Mouse (Mus musculus): ENCODE results near the gene Syne2. TPM values are rescaled to one million over a fixed set of nuclear protein-coding genes. Genes with fewer than 3 reads are reported as not detected.
"Not testable (repeated sequence)": the region's sequence is repeated elsewhere in the genome, so short reads cannot be mapped to it uniquely, and the experiment has no call there.

Syne2 gene
- polyA plus RNA-seq (2016; fragmentation: Nextera tagmentation; extraction: Ambion mirVana), result 95.5 and 108 TPM in 2 replicates

DNA sequence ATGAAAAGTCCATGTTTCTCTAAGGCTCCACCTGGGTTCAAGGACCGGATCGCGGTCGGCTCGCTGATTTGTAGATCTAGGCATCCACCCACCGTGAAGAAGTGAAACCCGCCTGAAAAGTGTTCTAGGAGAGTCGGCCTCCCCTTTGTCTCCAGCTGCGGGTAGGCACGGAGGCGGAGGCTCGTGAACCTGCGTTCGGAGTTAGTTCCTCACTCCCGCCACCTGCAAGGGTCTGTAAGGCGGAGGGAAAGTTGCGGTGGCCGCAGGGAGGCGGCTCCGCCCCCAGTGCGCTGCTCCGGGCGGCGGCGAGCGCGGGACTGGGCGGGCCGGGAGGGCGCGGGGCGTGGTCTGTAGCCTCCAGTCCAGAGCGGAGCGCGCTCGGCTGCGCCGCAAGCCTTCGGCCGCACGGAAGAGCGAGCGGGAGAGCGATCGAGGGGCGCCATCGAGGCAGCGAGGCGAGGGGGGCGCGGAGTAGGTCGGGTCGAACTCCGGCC lies at the start of gene Syne2:
Gene Syne2, plus strand, starts transcription at position 176 of the 494 bp plus-strand sequence.
- Histone ChIP-seq H3K4me3 (peak within 1 kb of the TSS; percentile 96), H3K27me3 (ENCODE audit: poor library complexity, severe bottlenecking) (peaks cover 22% of the 10 kb centered on the region), H3K9me3 (no peaks in the 10 kb centered on the region), H3K4me1 (peaks cover 57% of the 10 kb centered on the region), H3K27ac (peak within 1 kb of the TSS; percentile 99), H3K36me3 (replicated peaks) (0 out of 2 replicates have a peak, but pooled peaks cover 7% of the 10 kb centered on the region)
- under 1% methylated on average over 53 of the region's 54 CpGs for WGBS
- DNase-seq (ENCODE audit: extremely low spot score, low spot score), result peak; percentile 86

DNA sequence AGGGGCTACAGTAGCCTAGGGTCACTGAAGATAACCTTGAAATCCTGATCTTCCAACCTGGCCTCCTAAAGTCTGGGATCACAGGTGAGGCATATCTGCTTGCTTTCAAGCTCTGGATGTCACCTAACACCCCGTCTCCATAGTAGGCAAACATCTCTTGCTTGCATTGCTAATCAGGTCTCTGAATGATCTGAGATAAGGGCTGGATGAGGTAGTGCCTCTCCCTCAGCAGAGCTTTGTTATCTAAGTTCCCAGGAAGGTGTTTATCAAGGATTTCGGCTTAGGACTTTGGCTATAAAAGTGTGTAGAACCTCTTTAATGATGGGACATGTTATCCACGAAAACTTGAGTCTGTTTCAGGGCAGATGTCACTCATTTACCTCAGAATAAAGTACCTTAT lies 46.5 kb upstream of the Syne2 start:
- no peak overlapping the region for H3K4me3 ChIP-seq
- H3K27me3 ChIP-seq (ENCODE audit: poor library complexity, severe bottlenecking), result no peaks in the 10 kb centered on the region
- H3K4me1 ChIP-seq, result peaks cover 8% of the 10 kb centered on the region
- DNase-seq (ENCODE audit: extremely low spot score, low spot score), result no peak
- H3K27ac ChIP-seq, result no peak overlapping the region
- H3K9me3 ChIP-seq, result no peaks in the 10 kb centered on the region; the same call in 1 of the 2 replicates
- H3K36me3 ChIP-seq (replicated peaks), result no peaks in the 10 kb centered on the region
- WGBS, result 75% methylated on average over 3 of the region's 3 CpGs

DNA sequence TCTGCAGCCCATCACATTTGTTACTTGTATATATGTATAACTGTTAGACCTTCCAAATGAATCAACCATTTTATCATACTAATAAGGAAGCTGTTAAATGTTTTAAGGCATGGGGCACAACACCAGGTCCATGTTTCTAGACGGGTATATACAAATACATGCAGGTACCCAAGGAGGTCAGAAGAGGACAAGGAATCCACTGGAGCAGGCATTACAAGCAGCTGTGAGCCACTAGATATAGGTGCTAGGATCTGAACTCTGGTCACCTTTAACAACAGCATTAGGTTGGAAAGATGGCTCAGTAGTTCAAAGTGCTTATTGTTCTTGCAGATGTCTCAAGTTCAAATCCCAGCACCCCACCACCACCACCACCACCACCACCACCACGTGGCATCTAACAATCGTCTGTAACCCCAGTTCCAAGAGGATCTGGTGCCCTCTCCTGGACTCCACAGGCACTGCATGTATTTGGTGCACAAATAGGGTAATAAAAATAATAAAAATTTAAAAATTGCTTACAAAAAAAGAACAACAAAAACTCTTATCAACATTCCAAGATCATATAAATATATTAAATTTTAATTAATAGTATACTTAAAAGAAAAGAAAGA lies 45.4 kb upstream of the Syne2 start:
- no peak overlapping the region for H3K27ac ChIP-seq
- no peaks in the 10 kb centered on the region for H3K4me1 ChIP-seq
- peak; percentile 46 for DNase-seq (ENCODE audit: extremely low spot score, low spot score)
- no peaks in the 10 kb centered on the region for H3K36me3 ChIP-seq (replicated peaks)
- WGBS, result 30% methylated on average over 3 of the region's 3 CpGs
- H3K9me3 ChIP-seq, result no peaks in the 10 kb centered on the region; the same call in 1 of the 2 replicates
- no peaks in the 10 kb centered on the region for H3K27me3 ChIP-seq (ENCODE audit: poor library complexity, severe bottlenecking)
- no peak overlapping the region for H3K4me3 ChIP-seq

DNA sequence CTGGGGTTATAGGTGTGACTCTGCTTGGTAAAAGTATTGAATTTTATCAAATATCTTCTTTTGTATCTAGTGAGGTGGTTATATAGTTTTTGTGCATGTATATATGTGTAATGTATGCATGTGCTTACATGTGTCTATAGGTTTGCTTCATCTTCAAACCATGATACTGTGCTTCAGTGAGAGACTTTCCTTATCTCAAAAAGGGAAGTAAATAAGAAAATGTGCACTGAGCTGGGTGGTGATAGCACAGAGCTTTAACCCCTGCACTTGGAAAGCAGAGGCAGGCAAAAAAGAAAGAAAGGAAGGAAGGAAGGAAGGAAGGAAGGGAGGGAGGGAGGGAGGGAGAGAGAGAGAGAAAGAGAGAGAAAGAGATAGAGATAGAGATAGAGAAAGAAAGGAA lies 36.5 kb upstream of the Syne2 start:
- peaks cover 6% of the 10 kb centered on the region for H3K4me1 ChIP-seq
- no peak for DNase-seq (ENCODE audit: extremely low spot score, low spot score)
- H3K27ac ChIP-seq, result no peak overlapping the region
- H3K36me3 ChIP-seq (replicated peaks), result no peaks in the 10 kb centered on the region
- H3K9me3 ChIP-seq, result no peaks in the 10 kb centered on the region; the same call in 1 of the 2 replicates
- H3K27me3 ChIP-seq (ENCODE audit: poor library complexity, severe bottlenecking), result no peaks in the 10 kb centered on the region
- H3K4me3 ChIP-seq, result no peak overlapping the region

DNA sequence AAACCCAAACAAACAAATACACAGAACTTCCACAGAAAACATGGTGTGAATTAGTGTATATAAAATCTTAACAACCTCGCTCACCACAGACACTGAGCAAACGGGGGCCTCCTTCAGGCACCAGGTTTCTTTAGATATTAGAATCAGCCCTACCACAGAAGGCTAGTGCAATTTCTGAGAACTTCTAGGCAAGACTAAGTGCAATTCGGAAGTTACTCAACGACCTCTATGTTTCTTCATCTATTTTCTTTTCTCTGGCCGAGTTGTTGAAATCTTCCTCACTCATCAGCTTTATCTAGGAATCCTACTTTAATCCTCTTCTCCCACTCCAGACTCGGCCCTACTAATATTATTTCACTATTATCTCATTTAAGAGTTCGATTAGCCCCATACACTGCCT lies 35.9 kb upstream of the Syne2 start:
- DNase-seq (ENCODE audit: extremely low spot score, low spot score), result no peak
- no peak overlapping the region for H3K27ac ChIP-seq
- WGBS, result 91% methylated on average over 7 of the region's 7 CpGs
- no peaks in the 10 kb centered on the region for H3K36me3 ChIP-seq (replicated peaks)
- H3K4me1 ChIP-seq, result peaks cover 6% of the 10 kb centered on the region
- no peaks in the 10 kb centered on the region for H3K27me3 ChIP-seq (ENCODE audit: poor library complexity, severe bottlenecking)
- H3K9me3 ChIP-seq, result no peaks in the 10 kb centered on the region; the same call in 1 of the 2 replicates
- H3K4me3 ChIP-seq, result no peak overlapping the region

DNA sequence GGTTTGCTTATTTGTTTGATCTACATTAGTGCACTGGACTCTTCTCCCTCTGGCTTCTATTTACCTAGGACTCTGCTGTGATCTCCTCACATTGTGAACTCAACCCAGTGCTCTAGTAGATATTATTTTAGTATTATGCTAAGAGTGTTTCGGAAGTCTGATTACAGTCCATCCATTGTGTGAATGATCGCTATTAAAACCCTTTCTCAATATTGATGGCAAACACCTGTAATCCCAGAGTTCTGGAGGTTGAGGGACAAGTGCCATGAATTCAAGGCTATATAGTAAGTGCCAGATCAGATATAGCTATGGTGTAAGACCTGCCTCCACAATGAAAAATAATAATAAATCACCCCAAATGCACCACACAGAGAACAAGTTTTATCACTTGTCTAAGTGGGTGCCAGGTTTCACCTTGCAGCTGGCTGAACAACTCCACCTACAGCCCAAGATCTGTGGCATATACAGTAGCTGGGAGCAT lies 33.6 kb upstream of the Syne2 start:
- Histone ChIP-seq H3K36me3 (replicated peaks) (no peaks in the 10 kb centered on the region), H3K27ac (no peak overlapping the region), H3K4me1 (peaks cover 6% of the 10 kb centered on the region), H3K4me3 (no peak overlapping the region), H3K9me3 (no peaks in the 10 kb centered on the region), H3K27me3 (ENCODE audit: poor library complexity, severe bottlenecking) (no peaks in the 10 kb centered on the region)
- DNase-seq (ENCODE audit: extremely low spot score, low spot score), result no peak
- WGBS, result 88% methylated on average over 2 of the region's 2 CpGs

DNA sequence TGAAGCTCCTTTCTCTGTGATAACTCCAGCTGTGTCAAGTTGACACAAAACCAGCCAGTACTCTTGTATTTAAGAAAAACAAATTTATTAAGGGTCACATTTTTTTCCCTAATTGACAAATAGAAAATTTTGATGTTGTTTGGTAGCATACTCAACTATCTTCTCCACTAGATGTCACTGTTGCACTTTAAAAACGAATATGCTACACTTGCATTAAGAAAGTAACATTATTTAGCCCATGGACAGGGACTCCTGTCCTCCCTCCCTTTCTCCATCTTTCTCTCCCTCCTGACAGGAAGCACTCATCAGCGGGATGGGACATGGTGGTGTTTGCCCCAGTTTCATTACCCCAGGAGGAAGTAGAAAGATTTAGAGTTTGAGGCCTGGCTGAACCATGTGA lies 31.3 kb upstream of the Syne2 start:
- not testable (repeated sequence) for H3K4me3 ChIP-seq; H3K4me1 ChIP-seq; H3K36me3 ChIP-seq (replicated peaks); H3K27ac ChIP-seq; H3K9me3 ChIP-seq; DNase-seq (ENCODE audit: extremely low spot score, low spot score); H3K27me3 ChIP-seq (ENCODE audit: poor library complexity, severe bottlenecking)
- 10% methylated on average over 2 of the region's 2 CpGs for WGBS

DNA sequence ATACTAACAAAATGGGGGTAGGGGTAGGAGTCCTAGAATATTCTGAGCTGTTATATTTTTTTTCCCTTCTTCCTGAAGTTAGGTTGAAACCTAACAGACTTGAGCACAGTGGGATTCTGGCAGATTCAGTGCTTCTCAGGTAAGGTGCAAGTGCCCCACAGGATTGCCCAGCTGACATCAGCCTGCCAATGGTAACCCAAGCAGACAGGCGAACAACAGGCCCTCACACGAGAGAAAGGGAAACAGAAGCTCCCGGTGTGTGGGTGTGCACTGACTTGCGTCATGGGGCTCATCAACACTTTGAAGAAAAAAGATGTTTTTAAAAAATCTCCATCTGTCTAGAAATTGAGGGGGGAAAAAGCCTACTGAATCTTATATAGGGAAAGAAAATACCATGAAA lies 28.5 kb upstream of the Syne2 start:
- 0 out of 2 replicates have a peak, but pooled peaks cover 3% of the 10 kb centered on the region for H3K4me1 ChIP-seq

DNA sequence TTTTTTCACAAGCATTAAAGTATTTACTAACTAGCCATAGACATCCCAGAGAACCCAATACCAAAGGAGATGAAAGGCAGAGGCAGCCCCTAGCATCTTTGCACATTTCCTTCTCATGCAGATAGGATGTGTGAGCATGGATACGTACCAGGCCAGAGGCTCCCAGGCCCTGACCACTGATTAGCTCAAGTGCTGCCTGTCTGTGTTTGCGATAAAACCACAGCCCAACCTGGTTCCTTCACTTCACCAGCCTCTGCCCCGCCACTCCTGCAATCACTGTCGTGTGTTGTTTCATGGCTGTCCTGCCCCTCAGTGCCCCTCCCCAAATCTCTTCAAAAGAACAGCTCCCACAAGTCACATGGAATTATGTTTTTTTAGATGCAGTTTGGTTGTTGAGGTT lies 23.4 kb upstream of the Syne2 start:
- Histone ChIP-seq H3K36me3 (replicated peaks) (no peaks in the 10 kb centered on the region), H3K4me1 (0 out of 2 replicates have a peak, but pooled peaks cover 3% of the 10 kb centered on the region), H3K27ac (no peak overlapping the region), H3K4me3 (no peak overlapping the region), H3K27me3 (ENCODE audit: poor library complexity, severe bottlenecking) (no peaks in the 10 kb centered on the region), H3K9me3 (no peaks in the 10 kb centered on the region)
- 83% methylated on average over 4 of the region's 4 CpGs for WGBS
- no peak for DNase-seq (ENCODE audit: extremely low spot score, low spot score)

More for the DNA sequence above, 28.5 kb upstream of the Syne2 start:
- WGBS, result 79% methylated on average over 4 of the region's 4 CpGs
- H3K9me3 ChIP-seq, result no peaks in the 10 kb centered on the region
- H3K27me3 ChIP-seq (ENCODE audit: poor library complexity, severe bottlenecking), result no peaks in the 10 kb centered on the region
- H3K4me3 ChIP-seq, result no peak overlapping the region
- no peak for DNase-seq (ENCODE audit: extremely low spot score, low spot score)
- H3K27ac ChIP-seq, result no peak overlapping the region
- H3K36me3 ChIP-seq (replicated peaks), result no peaks in the 10 kb centered on the region

DNA sequence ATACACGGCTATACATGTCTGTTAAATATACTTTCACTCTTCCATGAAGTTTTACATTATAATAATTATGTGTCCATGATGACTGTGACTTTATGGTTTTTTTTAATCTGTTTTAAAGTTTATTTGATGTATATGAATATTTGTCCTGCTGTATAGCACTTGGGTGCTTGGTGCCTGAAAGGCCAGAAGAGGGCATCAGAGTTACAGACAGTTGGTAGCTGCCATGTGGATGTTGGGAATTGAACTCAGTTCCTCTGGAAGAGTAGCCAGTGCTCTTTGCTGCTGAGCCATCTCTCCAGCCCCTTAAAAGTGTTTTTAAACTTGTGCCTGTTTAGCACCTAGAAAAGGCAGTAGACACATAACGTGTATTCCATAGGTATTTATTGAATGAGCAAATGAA lies 21.4 kb upstream of the Syne2 start:
- 80% methylated on average over 2 of the region's 2 CpGs for WGBS
- H3K9me3 ChIP-seq, result no peaks in the 10 kb centered on the region
- 0 out of 2 replicates have a peak, but pooled peaks cover 3% of the 10 kb centered on the region for H3K4me1 ChIP-seq
- H3K27ac ChIP-seq, result no peak overlapping the region
- no peak overlapping the region for H3K4me3 ChIP-seq
- no peak for DNase-seq (ENCODE audit: extremely low spot score, low spot score)
- no peaks in the 10 kb centered on the region for H3K27me3 ChIP-seq (ENCODE audit: poor library complexity, severe bottlenecking)
- H3K36me3 ChIP-seq (replicated peaks), result no peaks in the 10 kb centered on the region

DNA sequence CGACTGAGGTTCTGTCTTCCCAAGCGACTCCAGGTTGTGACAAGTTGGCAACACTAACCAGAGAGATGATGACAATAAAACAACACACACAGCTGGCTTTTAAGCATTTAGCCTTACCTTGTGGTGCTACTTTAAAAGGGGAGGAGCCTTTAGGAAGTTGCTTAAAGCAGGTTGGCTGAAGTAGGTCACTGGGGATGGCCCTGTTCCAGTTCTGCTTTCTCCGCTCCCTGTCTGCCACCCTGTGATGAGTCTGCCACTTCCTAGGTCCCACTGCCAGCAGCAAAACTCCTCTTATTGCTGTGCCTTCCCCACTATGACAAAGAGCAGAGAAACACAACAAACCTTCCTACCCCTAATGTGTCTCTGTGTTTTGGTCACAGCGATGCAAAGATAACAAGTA lies 11.7 kb upstream of the Syne2 start:
- DNase-seq (ENCODE audit: extremely low spot score, low spot score), result no peak

DNA sequence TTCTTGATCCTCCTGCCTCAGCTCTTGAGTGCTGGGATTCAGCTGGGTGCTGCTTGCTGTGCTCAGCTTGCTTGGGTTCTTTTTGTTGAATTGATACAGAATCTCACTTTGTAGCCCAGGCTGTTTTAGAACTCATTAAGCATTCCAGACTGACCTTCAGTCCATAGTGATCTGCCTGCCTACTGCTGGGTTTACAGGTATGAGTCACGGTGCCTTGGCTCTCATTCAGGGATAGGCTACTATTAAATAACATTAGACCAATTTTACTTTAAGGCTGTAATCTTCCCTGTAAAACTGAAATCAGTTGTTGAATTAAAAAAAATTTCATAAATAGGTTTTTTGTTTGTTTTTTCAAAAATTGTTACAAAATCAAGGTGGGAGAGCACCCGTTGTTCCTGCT lies 4.2 kb upstream of the Syne2 start:
- Histone ChIP-seq H3K4me3 (no peak overlapping the region), H3K27me3 (ENCODE audit: poor library complexity, severe bottlenecking) (peaks cover 22% of the 10 kb centered on the region), H3K27ac (no peak overlapping the region), H3K4me1 (peaks cover 18% of the 10 kb centered on the region), H3K9me3 (peaks cover 3% of the 10 kb centered on the region; the same call in 1 of the 2 replicates), H3K36me3 (replicated peaks) (no peaks in the 10 kb centered on the region)
- WGBS, result 97% methylated on average over 2 of the region's 2 CpGs
- DNase-seq (ENCODE audit: extremely low spot score, low spot score), result no peak

More for the DNA sequence above, 11.7 kb upstream of the Syne2 start:
- H3K9me3 ChIP-seq, result no peaks in the 10 kb centered on the region
- no peaks in the 10 kb centered on the region for H3K36me3 ChIP-seq (replicated peaks)
- WGBS, result 93% methylated on average over 4 of the region's 4 CpGs
- H3K4me1 ChIP-seq, result no peaks in the 10 kb centered on the region
- no peak overlapping the region for H3K27ac ChIP-seq
- no peak overlapping the region for H3K4me3 ChIP-seq
- no peaks in the 10 kb centered on the region for H3K27me3 ChIP-seq (ENCODE audit: poor library complexity, severe bottlenecking)

DNA sequence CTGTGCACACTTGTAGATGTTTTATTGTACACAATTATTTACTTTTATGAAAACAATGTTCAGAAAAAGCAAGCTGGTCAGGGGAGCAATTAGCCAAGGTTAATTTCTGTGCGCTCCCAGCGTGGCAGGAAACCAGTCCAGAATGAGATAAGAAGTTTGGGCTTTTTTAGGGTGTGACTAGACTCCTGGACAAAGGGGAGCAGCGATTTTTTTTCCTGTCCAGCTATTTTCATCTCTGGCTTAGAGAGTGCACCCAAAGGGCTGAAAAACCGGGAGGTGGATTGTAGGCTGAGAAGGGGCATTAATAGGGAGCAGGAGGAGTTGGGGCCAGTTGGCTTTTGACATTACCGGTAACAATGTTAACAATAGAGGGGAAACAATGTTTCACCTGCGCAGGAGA lies 3.4 kb upstream of the Syne2 start:
- H3K36me3 ChIP-seq (replicated peaks), result no peaks in the 10 kb centered on the region
- H3K9me3 ChIP-seq, result peaks cover 3% of the 10 kb centered on the region; the same call in 1 of the 2 replicates
- H3K27me3 ChIP-seq (ENCODE audit: poor library complexity, severe bottlenecking), result peaks cover 22% of the 10 kb centered on the region
- peaks cover 26% of the 10 kb centered on the region for H3K4me1 ChIP-seq
- DNase-seq (ENCODE audit: extremely low spot score, low spot score), result no peak
- no peak overlapping the region for H3K27ac ChIP-seq
- WGBS, result 78% methylated on average over 6 of the region's 6 CpGs
- H3K4me3 ChIP-seq, result no peak overlapping the region

Data from forebrain, embryonic 10.5 days (tissue).